Mouse (Mus musculus) v-Abl transformed pro-B cells (cell line): ENCODE data around the gene Hnrnpl.

ENCODE experiments used
- in situ Hi-C, 2 experiments: fragments of 400-800 bp; cut with MboI; formaldehyde crosslinking; loops; one replicate each; pipeline ENCODE4 v1.15.1; 2025; ENCODE audit not compliant: unreplicated experiment in 2 of 2

Hnrnpl gene

GRCm38 (mm10) chr7:28809401-28810089 is 1.2 kb downstream of the Hnrnpl start:
- in situ Hi-C loops = loop anchor here in 1 of 2 experiments (25.0 kb wide), 2 partner anchors 1278 to 1347 kb away; partner anchors contain the start of genes Gm26920, Sertad3, Zfp260 and Zfp566

GRCm38 (mm10) chr7:28810107-28811066 is 2.0 kb downstream of the Hnrnpl start:
- in situ Hi-C loops = loop anchor here in 1 of 2 experiments (25.0 kb wide), 2 partner anchors 1277 to 1348 kb away; partner anchors contain the start of genes Gm26920, Sertad3, Zfp260 and Zfp566

GRCm38 (mm10) chr7:28811228-28811627 is 2.9 kb downstream of the Hnrnpl start:
- in situ Hi-C loops = loop anchor here in 1 of 2 experiments (25.0 kb wide), 2 partner anchors 1276 to 1349 kb away; partner anchors contain the start of genes Gm26920, Sertad3, Zfp260 and Zfp566

- in situ Hi-C loops = loop anchor here in 1 of 2 experiments (25.0 kb wide), 2 partner anchors 1276 to 1349 kb away; partner anchors contain the start of genes Gm26920, Sertad3, Zfp260 and Zfp566
These were observed 3.4 kb downstream of the Hnrnpl start for GRCm38 (mm10) chr7:28811640-28812275.

GRCm38 (mm10) chr7:28812436-28812835 is 4.1 kb downstream of the Hnrnpl start:
- in situ Hi-C loops = loop anchor here in 1 of 2 experiments (25.0 kb wide), 2 partner anchors 1275 to 1350 kb away; partner anchors contain the start of genes Gm26920, Sertad3, Zfp260 and Zfp566

GRCm38 (mm10) chr7:28812949-28813348 is 4.6 kb downstream of the Hnrnpl start:
- in situ Hi-C loops = loop anchor here in 1 of 2 experiments (25.0 kb wide), 2 partner anchors 1274 to 1351 kb away; partner anchors contain the start of genes Gm26920, Sertad3, Zfp260 and Zfp566

GRCm38 (mm10) chr7:28814306-28815034 is 6.1 kb downstream of the Hnrnpl start:
- in situ Hi-C loops = loop anchor here in 1 of 2 experiments (25.0 kb wide), 2 partner anchors 1273 to 1352 kb away; partner anchors contain the start of genes Gm26920, Sertad3, Zfp260 and Zfp566

GRCm38 (mm10) chr7:28815230-28815629 is 6.9 kb downstream of the Hnrnpl start:
- in situ Hi-C loops = loop anchor here in 1 of 2 experiments (25.0 kb wide), 2 partner anchors 1272 to 1353 kb away; partner anchors contain the start of genes Gm26920, Sertad3, Zfp260 and Zfp566

- in situ Hi-C loops = loop anchor here in 1 of 2 experiments (25.0 kb wide), 2 partner anchors 1271 to 1354 kb away; partner anchors contain the start of genes Gm26920, Sertad3, Zfp260 and Zfp566
These were observed 7.9 kb downstream of the Hnrnpl start for GRCm38 (mm10) chr7:28816201-28816600.

GRCm38 (mm10) chr7:28816920-28817319 is 8.6 kb downstream of the Hnrnpl start:
- in situ Hi-C loops = loop anchor here in 1 of 2 experiments (25.0 kb wide), 2 partner anchors 1270 to 1355 kb away; partner anchors contain the start of genes Gm26920, Sertad3, Zfp260 and Zfp566

GRCm38 (mm10) chr7:28817524-28817923 is 9.2 kb downstream of the Hnrnpl start:
- in situ Hi-C loops = loop anchor here in 1 of 2 experiments (25.0 kb wide), 2 partner anchors 1270 to 1355 kb away; partner anchors contain the start of genes Gm26920, Sertad3, Zfp260 and Zfp566

GRCm38 (mm10) chr7:28817957-28818356 is 9.6 kb downstream of the Hnrnpl start:
- in situ Hi-C loops = loop anchor here in 1 of 2 experiments (25.0 kb wide), 2 partner anchors 1269 to 1356 kb away; partner anchors contain the start of genes Gm26920, Sertad3, Zfp260 and Zfp566

GRCm38 (mm10) chr7:28818436-28818835 is 10.1 kb downstream of the Hnrnpl start:
- in situ Hi-C loops = loop anchor here in 1 of 2 experiments (25.0 kb wide), 2 partner anchors 1269 to 1356 kb away; partner anchors contain the start of genes Gm26920, Sertad3, Zfp260 and Zfp566

- in situ Hi-C loops = loop anchor here in 1 of 2 experiments (25.0 kb wide), 2 partner anchors 1268 to 1357 kb away; partner anchors contain the start of genes Gm26920, Sertad3, Zfp260 and Zfp566
These were observed 10.6 kb downstream of the Hnrnpl start for GRCm38 (mm10) chr7:28818861-28819452.

- in situ Hi-C loops = loop anchor here in 1 of 2 experiments (25.0 kb wide), 2 partner anchors 1268 to 1357 kb away; partner anchors contain the start of genes Gm26920, Sertad3, Zfp260 and Zfp566
These were observed 11.2 kb downstream of the Hnrnpl start for GRCm38 (mm10) chr7:28819571-28819970.

- in situ Hi-C loops = loop anchor here in 1 of 2 experiments (5.0 to 25.0 kb wide), 3 partner anchors 443 to 1358 kb away; partner anchors contain the start of genes Gm26920, Sertad3, Zfp260 and Zfp566
These were observed 12.3 kb downstream of the Hnrnpl start for GRCm38 (mm10) chr7:28820358-28821260.
